Mouse (Mus musculus) stomach, embryonic 15.5 days (tissue): ENCODE results near the gene Eif4ebp2. TPM values are rescaled to one million over a fixed set of nuclear protein-coding genes. Genes with fewer than 3 reads are reported as not detected.

Experiments used
- ATAC-seq: fragments of 200-750 bp; cut with Nextera tagmentation; 2 replicates; pipeline ENCODE4 v1.8.0; 2017; ENCODE audit warnings: low read depth, moderate number of reproducible peaks, moderate TSS enrichment; ENCODE audit not compliant: insufficient read depth, low FRiP score
- H3K27ac ChIP-seq: fragments of 300-500 bp; sonication (generic); 2 replicates; pipeline ENCODE4 v1.5.1; 2015; ENCODE audit warnings: mild to moderate bottlenecking, inconsistent platforms
- H3K27me3 ChIP-seq: fragments of 300-500 bp; sonication (generic); replicated peaks from 2 replicates; pipeline ENCODE4 v1.6.1; 2015; ENCODE audit warnings: inconsistent platforms
- H3K36me3 ChIP-seq: fragments of 300-500 bp; sonication (generic); 2 replicates; pipeline ENCODE4 v1.6.1; 2015; ENCODE audit warnings: inconsistent platforms
- H3K4me1 ChIP-seq: fragments of 300-500 bp; sonication (generic); 2 replicates; pipeline ENCODE4 v1.6.1; 2015; ENCODE audit warnings: inconsistent platforms
- H3K4me2 ChIP-seq: fragments of 300-500 bp; sonication (generic); 2 replicates; pipeline ENCODE4 v1.6.1; 2015; ENCODE audit warnings: mild to moderate bottlenecking, inconsistent platforms
- H3K4me3 ChIP-seq: fragments of 300-500 bp; sonication (generic); replicated peaks from 2 replicates; pipeline ENCODE4 v1.5.1; 2015; ENCODE audit warnings: inconsistent platforms
- H3K9ac ChIP-seq: fragments of 300-500 bp; sonication (generic); 2 replicates; pipeline ENCODE4 v1.6.1; 2015; ENCODE audit warnings: inconsistent platforms
- H3K9me3 ChIP-seq: fragments of 300-500 bp; sonication (generic); 2 replicates; pipeline ENCODE4 v1.6.1; 2016; ENCODE audit warnings: inconsistent platforms
- WGBS: fragments of 180-500 bp; shearing (Covaris S2); methylation state at CpG from one replicate; pipeline ENCODE4 v1.1.7; 2015; 5-methylcytosine and 5-hydroxymethylcytosine counted together
- polyA plus RNA-seq: library from polyadenylated mRNA; unstranded; fragments of >200 nt; fragmentation: Nextera tagmentation; extraction: Ambion mirVana; gene quantifications from 2 replicates; pipeline ENCODE4 v1.2.1, GENCODE M21; 2015

Gene Eif4ebp2
- polyA plus RNA-seq, 1 experiment from 2014 or later, result 77.5 TPM

- no peak for ATAC-seq
- Histone ChIP-seq H3K9me3 (no peaks in the 10 kb centered on the region), H3K27ac (no peak overlapping the region), H3K4me1 (peaks cover 6% of the 10 kb centered on the region), H3K36me3 (no peaks in the 10 kb centered on the region), H3K4me2 (no peak overlapping the region), H3K4me3 (no peak overlapping the region), H3K27me3 (peaks cover 49% of the 10 kb centered on the region), H3K9ac (no peak overlapping the region)
- 55% methylated on average over 7 of the region's 7 CpGs for WGBS
Observed at GRCm38 (mm10) chr10:61416561-61416960, 35.9 kb downstream of the Eif4ebp2 start.

GRCm38 (mm10) chr10:61415890-61416289 is 36.6 kb downstream of the Eif4ebp2 start:
- Histone ChIP-seq H3K4me1 (peaks cover 6% of the 10 kb centered on the region), H3K36me3 (no peaks in the 10 kb centered on the region), H3K9ac (no peak overlapping the region), H3K9me3 (no peaks in the 10 kb centered on the region), H3K27me3 (peaks cover 49% of the 10 kb centered on the region), H3K4me2 (no peak overlapping the region), H3K4me3 (no peak overlapping the region), H3K27ac (no peak overlapping the region)
- ATAC-seq, result no peak
- WGBS, result 21% methylated on average over 8 of the region's 8 CpGs

GRCm38 (mm10) chr10:61415240-61415639 is 37.2 kb downstream of the Eif4ebp2 start:
- 62% methylated on average over 3 of the region's 3 CpGs for WGBS
- Histone ChIP-seq H3K4me3 (no peak overlapping the region), H3K4me2 (no peak overlapping the region), H3K4me1 (peaks cover 6% of the 10 kb centered on the region), H3K9ac (no peak overlapping the region), H3K36me3 (no peaks in the 10 kb centered on the region), H3K27me3 (peaks cover 43% of the 10 kb centered on the region), H3K27ac (no peak overlapping the region), H3K9me3 (no peaks in the 10 kb centered on the region)
- no peak for ATAC-seq

- peak; percentile 77 for ATAC-seq
- no peak overlapping the region for H3K9ac ChIP-seq
- no peaks in the 10 kb centered on the region for H3K9me3 ChIP-seq
- WGBS, result 22% methylated on average over 21 of the region's 21 CpGs
- no peak overlapping the region for H3K4me2 ChIP-seq
- H3K27ac ChIP-seq, result no peak overlapping the region
- peaks cover 4% of the 10 kb centered on the region for H3K4me1 ChIP-seq
- no peaks in the 10 kb centered on the region for H3K36me3 ChIP-seq
- H3K4me3 ChIP-seq, result no peak overlapping the region
- peaks cover 22% of the 10 kb centered on the region for H3K27me3 ChIP-seq
Observed at GRCm38 (mm10) chr10:61412910-61413625, 39.4 kb downstream of the Eif4ebp2 start.

GRCm38 (mm10) chr10:61410193-61410592 is 42.3 kb downstream of the Eif4ebp2 start:
- Histone ChIP-seq H3K4me2 (no peak overlapping the region), H3K4me3 (no peak overlapping the region), H3K4me1 (peaks cover 6% of the 10 kb centered on the region; the same call in 1 of the 2 replicates), H3K36me3 (no peaks in the 10 kb centered on the region), H3K9me3 (no peaks in the 10 kb centered on the region), H3K27me3 (peaks cover 4% of the 10 kb centered on the region; the same call in 1 of the 2 replicates), H3K9ac (no peak overlapping the region), H3K27ac (no peak overlapping the region)
- 32% methylated on average over 9 of the region's 9 CpGs for WGBS
- ATAC-seq, result no peak

- no peaks in the 10 kb centered on the region for H3K9me3 ChIP-seq
- H3K4me1 ChIP-seq, result peaks cover 6% of the 10 kb centered on the region; the same call in 1 of the 2 replicates
- H3K27ac ChIP-seq, result no peak overlapping the region
- ATAC-seq, result no peak
- H3K9ac ChIP-seq, result no peak overlapping the region
- H3K36me3 ChIP-seq, result no peaks in the 10 kb centered on the region
- WGBS, result 9% methylated on average over 4 of the region's 4 CpGs
- H3K4me3 ChIP-seq, result no peak overlapping the region
- peaks cover 4% of the 10 kb centered on the region; the same call in 1 of the 2 replicates for H3K27me3 ChIP-seq
- H3K4me2 ChIP-seq, result no peak overlapping the region
Observed at GRCm38 (mm10) chr10:61409776-61410175, 42.7 kb downstream of the Eif4ebp2 start.

- no peak for ATAC-seq
- H3K4me3 ChIP-seq, result no peak overlapping the region
- no peak overlapping the region for H3K9ac ChIP-seq
- peaks cover 4% of the 10 kb centered on the region; the same call in 1 of the 2 replicates for H3K27me3 ChIP-seq
- 11% methylated on average over 10 of the region's 10 CpGs for WGBS
- H3K36me3 ChIP-seq, result no peaks in the 10 kb centered on the region
- peaks cover 6% of the 10 kb centered on the region; the same call in 1 of the 2 replicates for H3K4me1 ChIP-seq
- no peaks in the 10 kb centered on the region for H3K9me3 ChIP-seq
- H3K4me2 ChIP-seq, result 0 out of 2 replicates have a peak overlapping the region, but pooled peaks have one; percentile 16
- no peak overlapping the region for H3K27ac ChIP-seq
Observed at GRCm38 (mm10) chr10:61405958-61406357, 46.5 kb downstream of the Eif4ebp2 start.

GRCm38 (mm10) chr10:61402911-61403310 is 49.5 kb downstream of the Eif4ebp2 start:
- H3K36me3 ChIP-seq, result no peaks in the 10 kb centered on the region
- no peak overlapping the region for H3K27ac ChIP-seq
- peaks cover 3% of the 10 kb centered on the region; the same call in 1 of the 2 replicates for H3K4me1 ChIP-seq
- peaks cover 4% of the 10 kb centered on the region; the same call in 1 of the 2 replicates for H3K27me3 ChIP-seq
- H3K9me3 ChIP-seq, result no peaks in the 10 kb centered on the region
- no peak for ATAC-seq
- H3K4me2 ChIP-seq, result no peak overlapping the region
- H3K4me3 ChIP-seq, result no peak overlapping the region
- 78% methylated on average over 2 of the region's 2 CpGs for WGBS
- H3K9ac ChIP-seq, result no peak overlapping the region

GRCm38 (mm10) chr10:61402480-61402879 is 50.0 kb downstream of the Eif4ebp2 start:
- no peaks in the 10 kb centered on the region for H3K36me3 ChIP-seq
- H3K4me3 ChIP-seq, result no peak overlapping the region
- no peak overlapping the region for H3K27ac ChIP-seq
- 71% methylated on average over 5 of the region's 5 CpGs for WGBS
- peaks cover 3% of the 10 kb centered on the region; the same call in 1 of the 2 replicates for H3K4me1 ChIP-seq
- no peaks in the 10 kb centered on the region for H3K9me3 ChIP-seq
- no peak overlapping the region for H3K9ac ChIP-seq
- no peak overlapping the region for H3K4me2 ChIP-seq
- no peak for ATAC-seq
- H3K27me3 ChIP-seq, result peaks cover 4% of the 10 kb centered on the region; the same call in 1 of the 2 replicates

- H3K4me3 ChIP-seq, result no peak overlapping the region
- WGBS, result 82% methylated on average over 5 of the region's 5 CpGs
- H3K4me1 ChIP-seq, result no peaks in the 10 kb centered on the region
Observed at GRCm38 (mm10) chr10:61400407-61400806, 52.1 kb downstream of the Eif4ebp2 start.

GRCm38 (mm10) chr10:61399156-61399734 is 53.2 kb downstream of the Eif4ebp2 start:
- WGBS, result 26% methylated on average over 13 of the region's 13 CpGs
- peaks cover 6% of the 10 kb centered on the region; the same call in 1 of the 2 replicates for H3K4me1 ChIP-seq
- H3K4me2 ChIP-seq, result no peak overlapping the region
- no peaks in the 10 kb centered on the region for H3K9me3 ChIP-seq
- peak; percentile 55 for ATAC-seq
- no peaks in the 10 kb centered on the region for H3K36me3 ChIP-seq
- no peak overlapping the region for H3K27ac ChIP-seq
- H3K9ac ChIP-seq, result no peak overlapping the region
- H3K4me3 ChIP-seq, result no peak overlapping the region
- no peaks in the 10 kb centered on the region for H3K27me3 ChIP-seq

More at GRCm38 (mm10) chr10:61400407-61400806, 52.1 kb downstream of the Eif4ebp2 start:
- H3K27ac ChIP-seq, result no peak overlapping the region
- no peak overlapping the region for H3K4me2 ChIP-seq
- H3K27me3 ChIP-seq, result peaks cover under 1% of the 10 kb centered on the region; the same call in 1 of the 2 replicates
- no peaks in the 10 kb centered on the region for H3K9me3 ChIP-seq
- no peak overlapping the region for H3K9ac ChIP-seq
- no peaks in the 10 kb centered on the region for H3K36me3 ChIP-seq
- ATAC-seq, result no peak

GRCm38 (mm10) chr10:61398125-61398524 is 54.3 kb downstream of the Eif4ebp2 start:
- H3K36me3 ChIP-seq, result no peaks in the 10 kb centered on the region
- no peak overlapping the region for H3K4me2 ChIP-seq
- WGBS, result 48% methylated on average over 3 of the region's 3 CpGs
- peaks cover 6% of the 10 kb centered on the region; the same call in 1 of the 2 replicates for H3K4me1 ChIP-seq
- H3K9ac ChIP-seq, result no peak overlapping the region
- H3K9me3 ChIP-seq, result no peaks in the 10 kb centered on the region
- H3K27ac ChIP-seq, result no peak overlapping the region
- no peak overlapping the region for H3K4me3 ChIP-seq
- H3K27me3 ChIP-seq, result no peaks in the 10 kb centered on the region
- no peak for ATAC-seq
